Mouse (Mus musculus): ENCODE data around the gene Nup98.

Nup98 gene

DNA sequence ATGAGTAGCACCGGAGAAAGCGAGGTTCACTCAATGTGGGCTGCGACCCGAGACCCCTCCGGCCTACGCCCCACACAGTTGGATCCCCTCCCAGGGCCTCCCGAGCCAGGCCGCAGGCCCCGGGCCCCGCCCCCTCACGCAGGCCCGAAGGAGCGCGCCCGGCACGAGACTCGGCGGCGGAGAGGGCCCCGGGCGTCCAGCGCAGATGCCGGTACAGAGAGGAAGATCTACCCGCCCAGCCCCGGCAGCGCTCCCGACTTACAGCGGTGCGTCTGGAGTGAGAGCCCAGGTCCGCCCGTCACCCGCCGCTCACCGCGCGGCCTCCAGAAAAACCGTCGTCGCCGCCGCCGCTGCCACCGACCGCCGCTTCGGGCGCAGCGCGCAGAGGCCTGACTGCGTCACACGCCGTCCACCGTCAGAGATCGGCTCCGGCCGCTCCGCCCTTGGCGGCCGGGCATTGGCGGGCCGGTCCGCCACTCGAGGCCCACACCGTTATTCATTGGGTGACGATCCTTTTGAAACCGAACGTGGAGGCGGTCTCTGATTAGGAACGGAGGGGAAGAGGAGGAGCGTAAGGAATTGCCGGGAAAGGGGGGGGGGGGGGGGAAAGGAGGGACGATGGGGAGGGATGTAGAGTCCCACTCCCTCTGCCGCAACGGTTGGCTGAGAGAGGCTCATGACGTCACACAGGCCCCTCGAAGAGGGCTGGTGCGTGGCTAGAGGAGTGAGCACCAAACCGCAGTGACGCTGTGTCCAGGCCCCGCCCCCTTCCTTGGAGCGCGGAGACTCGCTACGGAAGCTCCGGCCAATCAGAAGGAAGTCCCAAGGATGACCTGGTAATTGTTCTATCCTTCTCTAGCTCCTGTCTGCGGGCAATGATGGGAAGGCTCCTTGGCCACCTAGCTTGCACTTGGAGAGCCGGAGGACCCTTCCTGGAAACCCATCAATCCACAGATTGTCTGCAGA is at the start of gene Nup98, which contains the start of gene Pgap2:
Gene Nup98 (minus strand): TSS at position 421 of the 966 bp plus-strand sequence.
Gene Pgap2 (plus strand): TSS at position 453 of the 966 bp plus-strand sequence.
- in situ Hi-C loops (cut with MboI; ENCODE audit: low sequenced_read_pairs): no loop called here

DNA sequence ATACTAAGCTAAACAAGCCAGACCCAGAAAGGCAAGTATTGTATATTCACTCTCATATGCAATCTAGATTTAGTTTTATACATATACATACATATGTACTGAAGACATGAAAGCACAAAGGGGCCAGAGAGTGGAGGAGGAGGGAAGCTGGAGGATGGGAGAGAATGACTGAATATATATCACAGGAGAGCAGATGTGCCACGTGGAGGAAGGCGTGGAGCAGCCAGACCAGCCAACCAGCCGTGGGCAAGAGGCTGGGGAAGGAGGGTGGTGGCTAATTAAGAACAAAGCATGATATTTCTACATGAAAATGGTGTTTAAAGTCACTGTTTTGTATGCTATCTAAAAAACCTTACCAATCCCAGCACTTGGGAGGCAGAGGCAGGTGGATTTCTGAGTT is 48.8 kb upstream of the Nup98 start:
- in situ Hi-C loops (cut with MboI; ENCODE audit: low sequenced_read_pairs): no loop called here

DNA sequence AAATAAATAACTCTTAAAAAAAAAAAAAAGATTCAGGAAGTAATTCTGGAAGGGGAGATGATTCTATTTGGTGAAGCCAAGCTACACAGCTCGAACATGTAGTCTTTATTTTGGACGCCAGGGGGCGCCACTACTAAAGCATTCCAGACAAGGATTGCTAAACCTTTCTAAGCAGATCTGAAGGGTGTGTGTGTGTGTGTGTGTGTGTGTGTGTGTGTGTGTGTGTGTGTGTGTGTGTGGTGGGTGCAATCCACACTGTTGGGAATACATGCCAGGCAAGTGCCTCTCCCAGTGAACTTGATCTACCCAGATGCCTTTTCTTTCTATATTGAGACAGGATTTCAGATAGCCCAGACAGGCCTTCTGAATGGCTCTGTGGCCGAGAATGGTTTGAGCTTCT is 48.2 kb upstream of the Nup98 start:
- in situ Hi-C loops (cut with MboI; ENCODE audit: low sequenced_read_pairs): no loop called here

DNA sequence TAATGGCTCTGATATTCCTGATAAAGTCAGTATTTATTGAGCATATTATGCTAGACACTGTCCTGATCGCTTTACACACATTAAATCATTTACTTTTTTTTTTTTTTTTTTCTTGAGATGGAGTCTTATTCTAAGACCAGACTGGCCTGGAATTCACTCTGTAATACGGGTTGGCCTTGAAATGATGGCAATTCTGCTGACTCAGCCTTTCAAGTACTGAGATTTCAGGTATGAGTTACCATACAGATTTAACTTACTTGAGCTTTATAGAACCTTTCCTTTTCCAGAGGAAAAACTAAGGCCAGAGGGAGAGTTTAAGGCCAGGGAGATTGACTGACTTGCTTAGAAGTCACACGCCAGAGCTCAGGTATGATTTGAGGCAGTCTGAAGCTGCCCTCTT is 46.7 kb upstream of the Nup98 start:
- in situ Hi-C loops (cut with MboI; ENCODE audit: low sequenced_read_pairs): no loop called here

DNA sequence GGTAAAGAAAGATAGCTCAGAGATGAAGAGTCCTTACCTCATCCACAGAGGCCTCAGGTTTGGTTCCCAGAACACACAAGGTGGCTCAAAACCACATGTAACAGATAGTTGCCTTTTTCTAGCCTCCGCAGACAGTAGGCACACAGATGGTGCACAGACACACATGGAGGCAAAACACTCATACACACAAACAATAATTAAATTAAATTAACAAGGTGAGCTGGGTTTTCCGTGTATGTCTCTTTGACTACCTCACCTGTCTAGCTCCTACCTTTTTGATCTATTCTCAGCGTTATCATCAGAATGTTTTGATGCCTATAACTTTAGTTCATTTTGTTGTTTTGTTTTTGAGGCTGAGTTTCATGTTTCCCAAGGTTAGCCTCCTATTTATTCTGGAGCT is 46.0 kb upstream of the Nup98 start, which contains the start of gene Rhog:
Gene Rhog (minus strand): TSS at position 101 of the 400 bp plus-strand sequence.
- in situ Hi-C loops (cut with MboI; ENCODE audit: low sequenced_read_pairs): no loop called here

DNA sequence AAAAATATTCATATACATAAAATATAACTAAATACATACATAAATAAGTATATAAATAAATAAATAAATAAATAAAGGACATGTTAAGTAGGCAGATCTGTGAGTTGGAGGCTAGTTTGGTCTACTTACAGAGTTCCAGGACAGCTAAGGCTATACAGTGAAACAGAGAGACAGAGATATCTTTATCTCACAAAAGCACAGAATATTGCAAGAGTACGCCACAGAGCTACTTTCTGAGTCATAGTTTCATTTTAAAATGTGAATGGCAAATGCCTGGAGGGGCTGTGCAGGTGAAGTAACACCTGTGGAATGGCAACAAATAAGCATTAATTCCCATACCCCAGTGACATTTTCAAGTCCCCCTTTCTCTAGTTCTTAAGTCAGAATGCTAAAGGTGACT is 43.7 kb upstream of the Nup98 start:
- in situ Hi-C loops (cut with MboI; ENCODE audit: low sequenced_read_pairs): loop anchor here (5.0 kb wide), 1 partner anchor 179 kb away; no protein-coding TSS in a partner anchor

DNA sequence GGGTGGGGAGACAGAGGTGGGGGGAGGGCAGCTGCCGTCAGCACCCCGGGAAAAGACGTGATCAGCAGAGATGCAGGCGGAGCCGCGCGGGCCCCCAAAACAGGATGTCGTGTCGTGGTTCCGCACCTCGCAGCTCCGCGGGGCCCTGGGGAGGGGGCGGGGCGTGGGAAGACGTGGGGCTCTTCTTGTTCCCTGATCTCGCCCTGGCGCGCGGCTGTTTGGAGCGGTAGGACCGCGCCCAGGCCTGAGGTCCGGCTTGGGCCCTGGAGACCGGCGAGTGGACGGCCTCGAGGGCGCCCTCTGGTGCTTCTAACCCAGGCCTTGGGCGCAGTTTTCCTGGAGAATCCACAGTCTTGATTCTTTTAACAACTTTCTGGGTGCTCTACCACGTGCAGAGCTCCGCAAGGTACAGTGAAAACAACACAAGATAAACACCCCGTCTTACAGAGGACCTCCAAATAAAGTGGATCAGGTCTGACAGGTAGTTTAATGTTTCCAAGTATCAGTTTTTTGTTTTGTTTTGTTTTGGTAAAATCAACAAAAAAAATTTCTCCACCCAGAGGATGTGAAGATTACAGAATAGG is 40.7 kb upstream of the Nup98 start:
- in situ Hi-C loops (cut with MboI; ENCODE audit: low sequenced_read_pairs): loop anchor here (5.0 kb wide), 1 partner anchor 182 kb away; no protein-coding TSS in a partner anchor

DNA sequence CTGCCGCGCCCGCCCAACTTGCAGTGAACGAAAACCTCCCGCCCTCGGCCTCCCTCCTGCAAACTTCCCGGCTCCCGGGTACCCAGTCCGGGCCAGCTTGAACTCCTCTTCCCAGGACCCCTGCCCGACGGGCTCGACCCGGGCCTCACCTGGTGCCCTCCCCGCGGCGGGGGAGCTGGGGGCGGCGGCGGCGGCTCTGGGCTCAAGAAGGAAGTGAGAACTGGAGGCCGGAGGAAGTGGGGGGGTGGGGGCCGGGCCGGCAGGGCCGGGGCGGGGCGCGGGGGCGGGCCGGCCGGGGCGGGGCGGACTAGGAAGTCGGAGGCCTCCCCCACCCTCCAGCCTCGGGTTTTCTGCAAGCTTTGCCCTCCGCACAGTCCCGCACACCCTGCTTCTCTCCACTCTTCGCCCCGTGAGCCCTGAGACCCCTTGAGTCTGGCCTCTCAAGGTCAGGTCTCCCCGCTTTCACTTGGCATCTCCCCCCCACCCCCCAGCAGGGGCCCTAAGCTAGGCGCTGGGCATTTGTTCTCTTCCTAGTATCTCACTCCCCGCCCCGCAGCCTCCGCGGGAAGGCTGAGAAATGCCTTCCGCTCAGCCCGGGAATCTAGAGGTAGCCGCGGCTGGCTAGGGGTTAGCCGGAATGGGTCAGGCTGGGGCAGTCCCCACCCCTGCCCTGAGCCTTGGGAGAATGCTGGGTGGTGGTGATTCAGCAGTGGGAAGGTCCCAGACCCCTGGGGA is 40.1 kb upstream of the Nup98 start:
- in situ Hi-C loops (cut with MboI; ENCODE audit: low sequenced_read_pairs): loop anchor here (5.0 kb wide), 1 partner anchor 182 kb away; no protein-coding TSS in a partner anchor

DNA sequence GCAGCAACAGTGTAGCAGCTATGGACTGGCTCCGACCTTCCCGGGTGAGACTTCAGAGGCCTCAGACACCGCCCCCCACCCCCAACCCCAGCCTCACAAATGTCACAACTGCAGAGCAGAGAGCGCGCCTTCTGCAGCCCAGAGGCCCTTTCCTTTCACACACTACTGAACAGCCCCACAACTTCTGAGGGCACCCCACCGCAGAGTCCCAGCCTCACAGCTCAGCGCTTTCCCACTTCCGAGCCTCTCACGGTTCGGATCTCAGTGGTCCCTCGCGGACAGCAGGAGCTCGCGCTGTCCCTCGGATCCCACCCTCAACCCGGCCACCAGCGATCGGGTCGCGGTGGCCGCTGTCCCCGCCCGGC is 39.5 kb upstream of the Nup98 start:
- in situ Hi-C loops (cut with MboI; ENCODE audit: low sequenced_read_pairs): no loop called here

DNA sequence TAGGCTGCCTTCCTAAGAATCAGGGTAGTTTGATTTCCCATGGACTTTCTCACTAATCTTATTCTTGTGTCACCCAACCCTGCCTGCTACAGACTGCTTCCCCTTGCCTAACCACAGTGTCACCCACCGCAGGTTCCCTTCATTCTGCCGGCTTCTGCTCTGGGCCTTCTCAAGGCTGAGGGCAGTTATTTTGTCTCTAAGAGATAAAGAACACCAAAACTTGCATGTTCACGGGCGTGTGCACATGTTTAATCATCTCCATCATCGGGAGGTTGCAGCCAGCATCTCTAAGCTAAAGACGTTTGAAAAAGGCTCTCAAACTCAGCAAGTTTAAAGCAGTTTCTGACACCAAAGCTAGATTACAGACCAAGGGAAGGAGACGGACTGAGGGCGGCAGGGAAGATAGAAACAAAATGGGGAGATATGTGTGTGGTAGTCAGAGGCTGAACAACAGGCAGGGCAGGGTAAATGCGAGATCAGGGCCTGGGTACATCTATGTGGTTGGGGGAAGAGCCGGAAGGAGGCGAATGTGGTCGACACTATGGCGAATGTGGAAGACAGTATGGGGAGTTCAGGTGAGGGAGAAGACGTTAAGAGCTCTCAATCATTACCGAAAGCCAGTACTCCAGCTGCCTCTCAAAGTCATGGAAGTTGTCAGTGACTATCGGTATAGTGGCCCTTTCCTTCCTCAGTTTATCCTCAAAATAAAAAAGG is 38.9 kb upstream of the Nup98 start:
- in situ Hi-C loops (cut with MboI; ENCODE audit: low sequenced_read_pairs): no loop called here

DNA sequence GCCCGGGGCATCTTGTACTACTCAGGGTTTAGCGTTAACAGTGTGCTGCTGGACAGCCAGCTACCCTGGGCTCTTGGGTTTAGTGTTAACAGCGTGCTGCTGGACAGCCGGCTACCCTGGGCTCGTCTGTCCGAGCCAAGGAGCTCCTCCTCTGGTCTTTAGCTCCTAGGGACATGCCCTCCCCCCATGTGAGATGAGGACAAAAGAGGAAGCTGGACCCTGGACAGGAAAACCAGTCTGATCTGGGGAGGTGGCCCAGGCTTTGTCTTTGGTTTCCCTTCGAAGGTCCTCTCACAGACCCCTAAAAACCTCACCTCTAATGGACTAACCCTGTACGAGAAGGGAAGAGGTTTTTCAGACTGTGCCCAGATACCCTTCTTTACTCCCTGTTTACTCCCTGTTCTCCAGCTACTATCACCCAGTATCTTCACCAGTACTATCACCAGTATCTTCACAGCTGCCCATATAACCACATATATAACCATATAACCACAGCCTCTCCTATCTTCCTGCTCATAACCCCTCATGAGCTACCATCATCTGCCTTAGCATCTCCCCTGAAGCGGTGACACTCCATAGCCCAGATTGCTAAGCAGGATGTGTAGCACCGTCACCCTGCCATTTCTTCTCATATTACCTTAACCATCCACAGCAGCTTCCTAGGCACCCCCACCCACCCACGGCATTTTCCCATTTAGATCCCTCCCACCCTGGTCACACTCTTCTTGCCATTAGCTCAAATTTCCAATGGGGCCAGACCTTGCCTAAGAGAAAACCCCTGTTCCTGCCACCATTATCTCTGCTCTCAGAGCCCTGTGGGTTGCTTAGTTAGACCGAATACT is 37.2 kb upstream of the Nup98 start:
- in situ Hi-C loops (cut with MboI; ENCODE audit: low sequenced_read_pairs): no loop called here

DNA sequence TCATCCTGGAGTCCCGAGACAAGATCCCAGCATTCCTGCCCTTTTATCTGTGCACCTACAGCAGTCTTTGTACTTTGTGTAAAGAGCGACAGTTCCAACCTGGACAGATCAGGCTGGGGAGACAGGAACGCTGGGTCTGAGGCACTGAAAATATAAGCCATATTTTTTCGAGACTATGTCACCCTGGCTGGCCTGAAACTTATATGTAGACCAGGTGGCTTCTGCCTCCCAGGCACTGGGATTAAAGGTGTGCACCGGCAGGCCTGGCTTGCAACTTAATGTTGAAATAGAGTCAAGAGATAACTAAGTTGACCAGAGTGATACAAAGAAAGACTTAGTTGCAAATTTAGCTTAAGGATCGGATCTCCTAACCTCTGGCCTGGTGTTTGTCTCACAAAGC is 36.3 kb upstream of the Nup98 start:
- in situ Hi-C loops (cut with MboI; ENCODE audit: low sequenced_read_pairs): no loop called here

DNA sequence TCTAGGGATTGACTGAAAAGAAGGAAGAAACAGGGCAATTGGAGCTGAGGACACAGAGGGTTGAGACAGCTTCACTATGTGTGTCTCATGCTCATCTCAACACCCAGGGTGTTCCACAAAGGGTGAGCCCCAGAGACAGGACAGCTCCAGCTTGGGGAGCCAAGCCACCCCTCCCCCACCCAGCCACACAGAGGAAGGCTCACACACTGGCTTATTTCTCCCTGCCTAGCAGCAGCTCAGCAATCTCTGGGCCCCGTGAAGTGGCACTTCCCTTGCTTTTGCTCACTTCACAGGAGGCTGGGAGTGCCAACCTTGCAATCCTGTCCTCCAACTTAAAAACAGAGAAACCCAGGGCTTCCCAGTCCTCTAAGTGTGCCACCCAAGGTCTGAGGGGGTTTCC is 35.8 kb upstream of the Nup98 start:
- in situ Hi-C loops (cut with MboI; ENCODE audit: low sequenced_read_pairs): no loop called here

DNA sequence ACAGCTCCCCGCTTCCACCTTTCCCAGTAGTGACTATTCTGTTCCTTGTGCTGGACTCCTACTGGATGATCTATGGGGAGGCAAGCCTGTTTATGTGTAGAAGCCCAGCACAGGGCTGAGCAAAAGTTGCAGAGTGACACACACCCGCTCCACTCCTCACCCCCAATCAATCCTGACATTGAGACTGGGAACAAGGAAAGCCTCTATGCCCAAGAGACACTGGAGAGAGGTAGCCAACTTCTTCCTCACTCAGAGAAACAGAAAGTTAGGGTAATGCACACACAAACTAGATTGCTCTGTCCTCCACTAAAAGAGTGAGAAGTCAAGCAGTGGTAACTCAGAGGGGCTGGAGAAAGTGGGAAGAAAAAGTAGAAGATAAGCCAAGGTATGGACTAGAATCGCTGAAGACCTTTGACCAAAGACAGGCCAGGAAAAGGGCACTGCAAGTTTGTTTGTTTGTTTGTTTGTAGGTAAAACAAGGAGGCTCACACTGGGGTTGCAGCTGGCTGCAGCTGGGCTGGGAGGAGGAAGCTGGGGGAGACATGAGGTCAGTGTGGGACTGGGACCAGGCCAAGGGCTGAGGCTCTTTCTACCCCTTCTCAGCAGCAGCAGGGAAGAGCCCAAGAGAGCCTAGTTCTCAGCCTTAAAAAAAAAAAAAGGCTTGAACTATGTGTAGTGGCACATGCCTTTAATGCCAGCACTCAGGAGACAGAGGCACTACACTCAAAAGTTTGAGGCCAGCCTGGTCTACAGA is 35.0 kb upstream of the Nup98 start:
- in situ Hi-C loops (cut with MboI; ENCODE audit: low sequenced_read_pairs): no loop called here

DNA sequence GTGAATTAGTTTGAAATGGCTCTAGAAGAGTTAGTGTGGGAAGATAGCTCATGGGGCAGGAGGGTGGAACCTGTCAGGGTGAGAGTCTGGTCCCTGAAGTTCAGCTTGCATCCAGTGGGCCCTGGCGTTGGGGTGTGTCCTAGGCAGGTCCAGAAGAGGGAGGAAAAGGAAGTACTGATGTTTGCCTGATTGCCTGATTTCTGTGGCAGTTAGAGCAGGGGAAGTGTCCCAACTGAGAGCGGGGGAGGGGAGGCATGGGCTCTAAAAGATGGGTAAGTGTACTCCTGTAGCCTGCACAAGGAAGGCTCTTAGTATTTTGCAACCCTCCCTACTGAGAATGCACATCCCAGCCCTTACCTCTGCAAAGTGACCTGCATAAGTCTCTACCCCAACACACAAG is 33.9 kb upstream of the Nup98 start:
- in situ Hi-C loops (cut with MboI; ENCODE audit: low sequenced_read_pairs): no loop called here

DNA sequence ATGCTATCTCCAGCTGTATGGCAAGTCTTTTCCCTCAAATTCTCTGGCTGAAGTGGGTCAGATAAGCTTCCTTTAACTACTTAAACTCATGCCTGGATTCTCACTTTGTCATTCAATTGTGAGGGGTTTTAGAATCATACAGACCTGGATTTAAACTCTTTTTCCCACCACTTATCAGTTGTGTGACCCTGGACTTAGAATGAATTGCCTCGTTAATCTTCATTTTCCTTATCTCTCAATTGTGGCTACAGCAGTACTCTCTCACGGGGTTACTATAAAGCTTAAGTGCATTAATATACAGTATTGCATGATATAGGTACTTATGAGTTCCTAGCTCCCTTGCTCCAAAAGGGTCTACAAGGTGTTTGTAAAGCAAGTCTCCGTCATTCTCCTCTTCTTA is 32.9 kb upstream of the Nup98 start:
- in situ Hi-C loops (cut with MboI; ENCODE audit: low sequenced_read_pairs): no loop called here

DNA sequence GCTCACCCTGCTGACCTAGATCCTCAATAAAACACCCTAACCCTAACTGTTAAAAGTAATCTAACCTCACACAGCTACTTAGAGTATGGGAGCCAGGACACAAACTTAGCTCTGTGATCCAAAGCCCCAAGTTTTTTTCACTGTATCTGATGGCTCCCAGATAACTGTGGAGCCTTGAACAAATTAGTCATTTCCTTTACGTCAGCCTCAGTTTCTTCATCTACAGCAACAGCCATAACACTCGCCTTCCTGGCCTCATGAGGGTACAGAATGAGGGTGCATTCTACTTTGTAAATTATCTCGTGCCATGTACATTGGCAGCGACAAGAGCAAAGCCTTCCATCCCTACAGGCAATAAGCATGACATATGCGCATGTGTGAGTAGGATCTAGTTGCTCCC is 32.4 kb upstream of the Nup98 start:
- in situ Hi-C loops (cut with MboI; ENCODE audit: low sequenced_read_pairs): no loop called here

DNA sequence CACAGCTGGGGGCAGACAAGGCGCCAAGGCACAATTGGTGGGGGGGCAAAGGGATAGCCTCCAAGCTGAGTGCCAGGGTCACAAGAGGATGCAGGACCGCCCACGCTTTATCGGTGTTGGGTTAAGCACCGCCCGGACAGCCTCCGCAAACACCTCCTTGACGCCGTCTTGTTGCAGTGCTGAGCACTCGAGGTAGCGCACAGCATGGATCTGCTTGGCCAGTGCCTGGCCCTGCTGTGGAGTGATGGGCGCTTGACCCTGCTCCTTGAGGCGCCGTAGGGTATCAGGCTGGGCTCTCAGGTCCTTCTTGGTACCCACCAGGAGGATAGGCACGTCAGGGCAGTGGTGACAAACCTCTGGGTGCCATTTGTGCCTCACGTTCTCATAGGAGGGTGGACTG is 29.6 kb upstream of the Nup98 start:
- in situ Hi-C loops (cut with MboI; ENCODE audit: low sequenced_read_pairs): no loop called here

DNA sequence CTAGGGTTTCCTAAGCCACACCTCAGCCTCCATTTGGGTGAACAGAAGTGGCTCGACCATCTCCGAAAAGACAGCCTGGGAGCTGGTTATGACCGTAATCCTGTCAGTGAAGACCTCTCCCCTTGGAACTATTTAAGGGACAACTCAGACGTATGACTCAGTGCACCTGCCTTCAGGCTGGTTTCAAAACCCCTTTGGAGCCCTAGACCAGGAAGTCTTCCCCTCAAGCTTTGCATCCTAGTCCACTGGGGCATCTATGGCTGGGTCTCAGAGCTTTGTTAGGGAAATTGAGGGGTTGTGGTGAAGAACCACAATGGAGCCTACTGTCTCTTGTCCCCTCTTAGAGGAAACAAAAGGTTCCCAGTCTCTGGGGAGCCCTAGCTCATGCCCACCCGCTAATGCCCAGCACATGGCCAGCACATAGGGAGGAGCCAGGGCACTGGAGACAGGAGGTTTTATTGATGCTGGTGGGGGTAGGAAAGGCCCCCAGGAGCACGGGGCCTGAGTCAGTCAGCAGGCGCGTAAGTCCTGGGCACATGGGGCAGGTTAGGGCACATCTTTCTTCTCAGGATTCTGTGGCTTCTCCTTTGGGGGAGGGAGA is 28.8 kb upstream of the Nup98 start:
- in situ Hi-C loops (cut with MboI; ENCODE audit: low sequenced_read_pairs): no loop called here

Data from CH12F3 (cell line).